Mouse (Mus musculus) effector memory CD4-positive, alpha-beta T cell, adult 5 months (primary cell): ENCODE measurements around the gene Bscl2. TPM values are rescaled to one million over a fixed set of nuclear protein-coding genes. Genes with fewer than 3 reads are reported as not detected.

Experiments
- polyA plus RNA-seq: library from polyadenylated mRNA; unstranded; fragments of 100-300 nt; shearing (Covaris generic); gene quantifications from one replicate; pipeline ENCODE4 v1.2.1, GENCODE M21; 2017

The Bscl2 gene
- polyA plus RNA-seq, 1 experiment from 2014 or later = 70.9 TPM

Other genes starting within 250 kb of the Bscl2 start
- not detected for gene Slc22a8, start 246.2 kb upstream of the Bscl2 start, polyA plus RNA-seq
- not detected for gene Slc22a6, start 219.4 kb upstream of the Bscl2 start, polyA plus RNA-seq
- not detected for gene Chrm1, start 173.7 kb upstream of the Bscl2 start, polyA plus RNA-seq
- 546 TPM for gene Slc3a2, start 114.1 kb upstream of the Bscl2 start, polyA plus RNA-seq
- gene Wdr74, start 101.6 kb upstream of the Bscl2 start, polyA plus RNA-seq = 91.5 TPM
- 3.0 TPM for gene 1700092M07Rik, start 96.7 kb upstream of the Bscl2 start, polyA plus RNA-seq
- gene Stx5a, start 96.1 kb upstream of the Bscl2 start, polyA plus RNA-seq = 246 TPM
- gene Nxf1, start 80.4 kb upstream of the Bscl2 start, polyA plus RNA-seq = 362 TPM
- gene Tmem223, start 66.5 kb upstream of the Bscl2 start, polyA plus RNA-seq = 32.4 TPM
- 143 TPM for gene Tmem179b, start 63.0 kb upstream of the Bscl2 start, polyA plus RNA-seq
- gene Taf6l, start 51.0 kb upstream of the Bscl2 start, polyA plus RNA-seq = 9.7 TPM
- 74.4 TPM for gene Polr2g, start 38.9 kb upstream of the Bscl2 start, polyA plus RNA-seq
- gene Zbtb3, start 34.9 kb upstream of the Bscl2 start, polyA plus RNA-seq = 1.4 TPM
- gene Ttc9c, start 18.1 kb upstream of the Bscl2 start, polyA plus RNA-seq = 23.9 TPM
- gene Hnrnpul2, start 17.5 kb upstream of the Bscl2 start, polyA plus RNA-seq = 14.0 TPM
- gene AC129217.1, start 7.7 kb upstream of the Bscl2 start, polyA plus RNA-seq = not detected
- not detected for gene Gng3, start 1.7 kb downstream of the Bscl2 start, polyA plus RNA-seq
- gene Lrrn4cl, start 13.3 kb downstream of the Bscl2 start, polyA plus RNA-seq = not detected
- gene Ubxn1, start 34.0 kb downstream of the Bscl2 start, polyA plus RNA-seq = 131 TPM
- gene Uqcc3, start 43.5 kb downstream of the Bscl2 start, polyA plus RNA-seq = 24.6 TPM
- gene Lbhd1, start 46.3 kb downstream of the Bscl2 start, polyA plus RNA-seq = 37.0 TPM
- not detected for gene Gm49403, start 46.5 kb downstream of the Bscl2 start, polyA plus RNA-seq
- gene 1810009A15Rik, start 51.4 kb downstream of the Bscl2 start, polyA plus RNA-seq = 26.9 TPM
- gene Gm49416, start 51.5 kb downstream of the Bscl2 start, polyA plus RNA-seq = not detected
- gene Ints5, start 55.5 kb downstream of the Bscl2 start, polyA plus RNA-seq = 29.7 TPM
- 91.7 TPM for gene Ganab, start 60.6 kb downstream of the Bscl2 start, polyA plus RNA-seq
- gene B3gat3, start 82.9 kb downstream of the Bscl2 start, polyA plus RNA-seq = 45.8 TPM
- 3.3 TPM for gene Rom1, start 91.9 kb downstream of the Bscl2 start, polyA plus RNA-seq
- gene Eml3, start 92.1 kb downstream of the Bscl2 start, polyA plus RNA-seq = 67.4 TPM
- 219 TPM for gene Mta2, start 104.4 kb downstream of the Bscl2 start, polyA plus RNA-seq
- 49.1 TPM for gene Tut1, start 116.4 kb downstream of the Bscl2 start, polyA plus RNA-seq
- 292 TPM for gene Eef1g, start 129.6 kb downstream of the Bscl2 start, polyA plus RNA-seq
- 147 TPM for gene Ahnak, start 151.8 kb downstream of the Bscl2 start, polyA plus RNA-seq